Mouse (Mus musculus): ENCODE measurements at regions not wholly inside any gene's neighbourhood (a gene's known extent, or its start where the extent isn't known, plus 50 kb on each side); places are given as distances from the start of the nearest gene placed in this dataset.

DNA sequence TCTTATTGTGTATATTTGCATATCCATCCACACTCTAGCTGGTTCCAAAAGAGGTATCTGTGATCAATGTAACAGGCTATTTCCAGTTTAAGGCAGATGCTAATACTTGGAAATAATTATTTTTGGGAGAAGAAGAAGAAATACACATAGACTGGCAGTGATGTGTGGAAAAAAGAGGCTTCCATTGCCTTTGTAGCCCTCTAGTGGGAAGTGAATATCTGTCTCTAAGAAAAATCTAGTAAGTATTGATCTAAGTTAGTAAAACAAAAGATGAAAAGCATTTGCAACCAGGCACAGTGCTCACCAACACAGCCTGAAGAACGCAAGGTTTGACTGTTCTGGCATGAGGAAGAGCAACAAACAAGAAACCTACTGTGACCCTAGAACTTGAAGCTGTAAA lies 488.9 kb upstream of the Crim1 start:
- DNase-seq (ENCODE audit: low read depth, low spot score), result peak; percentile 8

DNA sequence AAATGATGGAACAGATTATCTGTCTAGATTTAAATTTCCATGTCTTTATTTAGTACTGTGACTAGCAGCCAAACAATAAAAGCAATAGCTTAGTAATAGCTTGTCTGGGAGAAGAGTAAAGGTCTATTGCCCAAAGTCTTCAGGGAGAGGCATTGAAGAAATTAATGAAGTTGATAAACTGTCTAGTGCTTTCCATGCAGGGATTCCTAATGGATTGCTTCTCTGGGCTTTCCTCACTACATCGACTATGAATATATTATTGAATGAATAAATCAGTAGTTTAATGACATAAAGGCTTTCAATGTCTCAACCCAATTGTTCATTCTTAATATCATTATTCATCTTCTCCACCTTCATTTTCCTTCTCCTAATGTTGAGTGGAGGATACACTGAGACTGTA lies 487.9 kb upstream of the Crim1 start:
- DNase-seq (ENCODE audit: low read depth, low spot score), result no peak

DNA sequence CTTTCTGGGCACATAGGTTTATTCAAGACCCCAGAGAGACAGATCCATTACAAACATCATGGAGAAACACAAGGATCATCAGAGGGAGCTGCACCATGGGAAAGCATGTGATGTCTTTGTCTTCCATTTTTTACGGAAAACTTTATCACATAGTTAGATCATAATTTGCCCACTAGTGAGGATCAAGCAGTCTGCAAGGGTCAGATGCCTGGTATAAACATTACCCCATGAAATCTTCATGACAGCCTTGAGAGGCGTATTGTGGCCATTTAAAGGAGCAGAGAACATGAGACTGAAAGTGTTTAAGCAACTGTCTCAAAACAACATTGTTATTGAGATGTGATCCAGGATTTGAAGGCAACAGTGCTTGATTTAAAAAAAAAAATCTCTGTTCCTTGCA lies 481.6 kb upstream of the Crim1 start:
- no peak for DNase-seq (ENCODE audit: low read depth, low spot score)

DNA sequence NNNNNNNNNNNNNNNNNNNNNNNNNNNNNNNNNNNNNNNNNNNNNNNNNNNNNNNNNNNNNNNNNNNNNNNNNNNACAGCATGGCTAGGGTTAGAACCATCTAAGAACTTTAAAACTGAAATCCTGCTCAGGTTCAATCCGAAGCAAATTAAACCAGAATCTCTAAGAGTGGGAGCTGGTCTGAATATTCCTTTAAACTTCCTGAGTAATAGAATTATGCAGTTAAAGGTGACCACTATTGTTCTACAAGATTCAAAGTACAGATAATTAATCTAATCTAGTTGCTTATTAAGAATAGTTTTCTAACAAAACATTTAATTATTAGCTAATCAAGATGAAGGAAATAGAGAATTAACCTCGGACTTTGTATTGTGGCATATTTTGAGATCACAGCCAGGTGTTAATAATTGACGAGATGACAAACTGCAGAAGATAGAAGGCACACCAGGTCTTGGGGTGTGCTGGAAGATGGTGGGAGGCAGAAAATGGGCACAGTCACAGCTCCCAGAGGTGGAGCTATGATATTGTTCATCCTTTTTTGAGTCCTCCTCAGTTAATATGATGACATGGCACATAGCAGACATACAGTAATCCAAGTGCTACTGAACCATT lies 465.5 kb upstream of the Crim1 start:
- no peak for DNase-seq (ENCODE audit: low read depth, low spot score)

Measured in brain, embryonic 18.5 days (tissue).